ENCODE assay signal across 8 mouse cellular contexts in genomic region chr4:133196852-133197251, GRCm38 (mm10). TPM values are rescaled to one million over a fixed set of nuclear protein-coding genes. Genes with fewer than 3 reads are reported as not detected.
A peak's percentile ranks its signal among the peaks of the same experiment; 100 is the strongest.
DNase-seq lines count a peak whose midpoint lies in the region; ATAC-seq lines count a peak whose summit lies in the region.

No protein-coding gene starts in this region.

- peak overlapping the region; percentile 79 for H3K27ac ChIP-seq in embryonic facial prominence, embryonic 10.5 days (replicated peaks)
- H3K27ac ChIP-seq in neural tube, embryonic 14.5 days (ENCODE audit: low read depth, low read length), result peak overlapping the region; percentile 81

- peak overlapping the region; percentile 18; the same call in 1 of the 2 replicates for H3K4me3 ChIP-seq in embryonic facial prominence, embryonic 10.5 days
- H3K4me3 ChIP-seq in neural tube, embryonic 14.5 days (ENCODE audit: low read depth, low read length), result no peak overlapping the region

- peaks cover 52% of the 10 kb centered on the region for H3K36me3 ChIP-seq in embryonic facial prominence, embryonic 10.5 days (replicated peaks)
- peaks cover 11% of the 10 kb centered on the region for H3K36me3 ChIP-seq in neural tube, embryonic 14.5 days (ENCODE audit: control insufficient read depth, insufficient read depth, low read length)

- peaks cover 70% of the 10 kb centered on the region for H3K4me1 ChIP-seq in embryonic facial prominence, embryonic 10.5 days
- H3K4me1 ChIP-seq in neural tube, embryonic 14.5 days (ENCODE audit: control insufficient read depth, insufficient read depth, low read length), result peaks cover 42% of the 10 kb centered on the region

- no peak overlapping the region for H3K4me2 ChIP-seq in neural tube, embryonic 14.5 days (ENCODE audit: low read depth, low read length)

- no peaks in the 10 kb centered on the region for H3K9me3 ChIP-seq in embryonic facial prominence, embryonic 10.5 days
- no peaks in the 10 kb centered on the region for H3K9me3 ChIP-seq in neural tube, embryonic 14.5 days (ENCODE audit: control insufficient read depth, low read length)

- DNase-seq in heart, adult 11 months, result peak; percentile 92
- DNase-seq in heart, postnatal 25 days (ENCODE audit: low spot score), result no peak
- DNase-seq in embryonic facial prominence, embryonic 10.5 days (ENCODE audit: low spot score), result no peak
- peak; percentile 18 for DNase-seq in kidney, adult 18-20 months
- no peak for DNase-seq in frontal cortex, postnatal 25 days (ENCODE audit: low spot score in 2 of 2)
- no peak for DNase-seq in right cerebral cortex, postnatal 10 days (ENCODE audit: low spot score in 2 of 2)
- no peak for DNase-seq in right cerebral cortex, postnatal 4 days

- no peaks in the 10 kb centered on the region; the same call in 1 of the 2 replicates for H3K27me3 ChIP-seq in embryonic facial prominence, embryonic 10.5 days (replicated peaks; ENCODE audit: low read depth, poor library complexity, severe bottlenecking)
- no peaks in the 10 kb centered on the region for H3K27me3 ChIP-seq in neural tube, embryonic 14.5 days (ENCODE audit: control insufficient read depth, insufficient read depth, low read length)

- ATAC-seq in neural tube, embryonic 14.5 days (ENCODE audit: low read depth), result peak; percentile 25; the same call in 1 of the 2 replicates

- 32% methylated on average over 7 of the region's 7 CpGs for WGBS in embryonic facial prominence, embryonic 10.5 days
- WGBS in neural tube, embryonic 14.5 days, result 7% methylated on average over 7 of the region's 7 CpGs

- H3K9ac ChIP-seq in neural tube, embryonic 14.5 days (replicated peaks; ENCODE audit: low read depth, low read length), result peak overlapping the region; percentile 42; the same call in 1 of the 2 replicates

- intact Hi-C loops in heart, postnatal 25 days (cut with DNase I), result loop anchor here (5.0 kb wide), 1 partner anchor 135 kb away; no protein-coding TSS in a partner anchor

RNA-seq across cellular contexts. Expression of gene Cd164l2, which starts 15.1 kb away (rescaled TPM):
- total RNA-seq in heart, postnatal 25 days (2021), result under 1 TPM in 1 of 2 experiments, not detected in 1; 0.53 TPM
- 3.0 and 5.2 TPM in 2 replicates for polyA plus RNA-seq in embryonic facial prominence, embryonic 10.5 days (2016; fragmentation: Nextera tagmentation; extraction: Ambion mirVana)
- 0.82 and 2.0 TPM in 2 replicates for polyA plus RNA-seq in neural tube, embryonic 14.5 days (2014; fragmentation: Nextera tagmentation; extraction: Ambion mirVana)

RNA-seq across cellular contexts. Expression of gene Gpr3, which starts 15.5 kb away (rescaled TPM):
- under 1 TPM in 1 of 2 experiments, not detected in 1; 0.22 TPM for total RNA-seq in heart, postnatal 25 days (2021)
- polyA plus RNA-seq in embryonic facial prominence, embryonic 10.5 days (2016; fragmentation: Nextera tagmentation; extraction: Ambion mirVana), result 0.11 and 0.57 TPM in 2 replicates
- polyA plus RNA-seq in neural tube, embryonic 14.5 days (2014; fragmentation: Nextera tagmentation; extraction: Ambion mirVana), result 2.4 and 2.5 TPM in 2 replicates

RNA-seq across cellular contexts. Expression of gene Map3k6, which starts 43.8 kb away (rescaled TPM):
- 10 to 100 TPM; 10.8 to 20.1 TPM for total RNA-seq in heart, postnatal 25 days (2021)
- polyA plus RNA-seq in embryonic facial prominence, embryonic 10.5 days (2016; fragmentation: Nextera tagmentation; extraction: Ambion mirVana), result 1.7 and 1.8 TPM in 2 replicates
- polyA plus RNA-seq in neural tube, embryonic 14.5 days (2014; fragmentation: Nextera tagmentation; extraction: Ambion mirVana), result 2.6 and 2.9 TPM in 2 replicates

Comparison
In these comparisons a context has a peak if more than half of its experiments do, and no peak if none do; other contexts are left out.
1. DNase-seq: peak in heart, adult 11 months (single experiment) and kidney, adult 18-20 months (single experiment); none in heart, postnatal 25 days (single experiment), embryonic facial prominence, embryonic 10.5 days (single experiment), frontal cortex, postnatal 25 days (0 of 2), right cerebral cortex, postnatal 10 days (0 of 2) and right cerebral cortex, postnatal 4 days (single experiment).